In the genomic region with DNA sequence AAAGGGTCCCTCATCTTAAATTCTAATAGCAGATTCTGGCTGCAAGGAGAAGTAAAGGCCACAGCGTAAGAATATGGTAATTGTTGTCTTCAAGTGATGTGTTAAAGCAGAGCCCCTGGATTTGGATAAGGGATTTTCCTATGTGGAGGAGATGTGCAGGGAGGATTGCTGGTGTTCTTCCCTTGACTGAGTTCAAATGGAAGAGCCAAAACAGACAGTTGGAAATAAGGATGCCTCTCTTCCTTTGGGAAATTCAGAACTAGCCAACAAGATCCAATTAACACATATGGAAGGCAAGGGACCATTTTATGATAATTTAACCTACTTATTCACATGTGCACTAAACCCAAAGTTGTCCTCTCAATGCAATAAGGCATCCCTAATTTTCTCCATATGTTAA, we compare ENCODE assay signal across 18 mouse cellular contexts.
"Had no signal": no experiment of that assay in that cellular context is flagged by ENCODE, and none has a peak within 500 bp of the region (broad histone marks: within the 10 kb centered on the region; RNA-seq: fewer than 3 reads in every experiment).

No protein-coding gene starts in this region.

- H3K36me3 ChIP-seq: liver, embryonic 13.5 days; stomach, embryonic 15.5 days had no signal

- H3K9ac ChIP-seq: liver, embryonic 13.5 days; stomach, embryonic 15.5 days had no signal

- H3K27ac ChIP-seq: left cerebral cortex, adult 2 months; liver, embryonic 13.5 days; stomach, embryonic 15.5 days had no signal

- DNase-seq: kidney, adult 18-20 months; kidney, adult 9 months; kidney, postnatal 14 days; kidney, postnatal 4 days; layer of hippocampus, postnatal 36 days; liver, embryonic 13.5 days; lung, adult 2 months; lung, postnatal 14 days; lung, postnatal 4 days; retina, postnatal 1 day; right cerebral cortex, postnatal 25 days; spleen, adult 18-20 months; thymus, adult 18-20 months; thymus, postnatal 36 days had no signal

- ATAC-seq: intestine, embryonic 16.5 days had no signal

- H3K27me3 ChIP-seq: liver, embryonic 13.5 days; stomach, embryonic 15.5 days had no signal

- H3K9me3 ChIP-seq: liver, embryonic 13.5 days; stomach, embryonic 15.5 days had no signal

- H3K4me1 ChIP-seq: liver, embryonic 13.5 days; stomach, embryonic 15.5 days had no signal

- H3K4me2 ChIP-seq: liver, embryonic 13.5 days; midbrain, embryonic 11.5 days; stomach, embryonic 15.5 days had no signal

- H3K4me3 ChIP-seq: left cerebral cortex, adult 2 months; liver, embryonic 13.5 days; stomach, embryonic 15.5 days had no signal
